Mouse (Mus musculus): ENCODE measurements at regions not wholly inside any gene's neighbourhood (a gene's known extent, or its start where the extent isn't known, plus 50 kb on each side); places are given as distances from the start of the nearest gene placed in this dataset.

DNA sequence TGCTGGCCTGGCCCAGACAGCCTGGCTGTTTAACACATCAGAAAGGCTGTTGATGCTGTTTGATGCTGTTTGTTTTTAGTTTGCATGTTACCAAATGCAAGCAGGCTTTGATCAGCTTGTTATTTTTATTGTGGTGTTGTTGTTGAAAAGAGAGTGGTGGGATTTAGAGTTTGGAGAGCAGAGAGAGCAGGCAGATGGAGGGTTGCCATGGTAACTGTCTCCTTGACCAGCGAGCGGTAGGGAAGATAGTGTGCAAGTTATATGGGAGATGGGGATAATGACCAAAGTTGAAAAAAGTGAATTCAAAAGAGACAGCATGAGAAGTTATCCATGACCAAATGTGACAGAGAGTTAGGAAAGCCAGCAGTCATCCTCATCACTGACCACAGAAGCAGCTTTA is 83.3 kb downstream of the Cmc2 start:
- no peak for DNase-seq (ENCODE audit: low spot score)

DNA sequence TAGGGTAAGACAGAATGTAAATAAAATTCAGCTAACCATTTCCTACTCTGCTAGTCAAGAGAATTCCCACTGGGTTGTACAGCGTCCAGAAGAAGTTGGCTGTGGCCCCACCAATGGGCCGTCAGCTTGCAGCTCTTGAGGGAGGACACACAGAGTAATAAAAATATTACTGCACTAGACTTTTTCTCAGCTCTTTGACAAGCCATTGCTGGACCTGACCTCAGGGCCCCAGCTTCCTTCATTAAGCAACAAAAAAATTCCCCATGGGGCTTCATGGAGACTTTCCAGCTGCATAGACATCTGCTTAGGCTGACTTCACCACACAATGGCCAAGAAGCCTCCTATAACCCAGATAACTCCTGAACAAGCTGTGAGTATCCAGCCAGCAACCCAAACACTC is 89.1 kb downstream of the Cmc2 start:
- DNase-seq (ENCODE audit: low spot score): no peak

DNA sequence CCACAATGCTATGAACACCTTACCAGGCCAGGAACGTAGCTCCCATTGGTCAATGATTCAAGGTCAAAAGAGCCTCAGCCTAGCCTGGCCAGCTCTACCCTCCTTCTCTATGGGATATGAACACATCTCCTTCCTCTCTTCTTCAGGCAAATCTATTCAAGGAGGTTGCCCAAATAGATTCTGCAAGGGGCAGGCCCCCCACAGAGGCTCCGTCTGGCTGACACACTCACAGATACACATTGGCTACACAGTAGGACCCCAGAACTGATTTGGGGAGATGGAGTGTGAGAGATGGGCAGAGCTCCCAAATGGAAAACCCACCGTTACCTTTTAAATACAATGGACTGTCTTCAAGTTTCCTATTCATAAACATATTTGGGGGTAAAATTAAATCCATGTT is 91.6 kb downstream of the Cmc2 start:
- no peak for DNase-seq (ENCODE audit: low spot score)

DNA sequence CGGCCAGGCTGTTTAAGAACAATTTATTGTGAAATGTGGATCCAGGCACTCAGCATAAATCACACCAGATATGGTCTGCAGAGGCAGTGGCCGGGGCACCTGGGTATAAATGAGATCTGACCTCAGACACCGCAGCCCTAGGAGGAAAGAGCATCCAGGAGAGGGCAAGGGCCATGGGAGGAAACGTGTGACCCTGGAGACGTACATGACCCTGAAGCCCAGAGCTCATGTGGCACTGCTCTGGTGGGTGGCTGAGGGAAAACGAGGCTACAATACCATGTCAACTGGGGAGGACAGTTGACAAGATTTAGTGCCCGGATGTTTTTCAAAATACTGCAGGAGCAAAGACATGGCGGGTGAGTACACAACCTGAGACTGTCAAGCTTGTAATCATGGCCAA is 93.0 kb downstream of the Cmc2 start:
- DNase-seq (ENCODE audit: low spot score): no peak

DNA sequence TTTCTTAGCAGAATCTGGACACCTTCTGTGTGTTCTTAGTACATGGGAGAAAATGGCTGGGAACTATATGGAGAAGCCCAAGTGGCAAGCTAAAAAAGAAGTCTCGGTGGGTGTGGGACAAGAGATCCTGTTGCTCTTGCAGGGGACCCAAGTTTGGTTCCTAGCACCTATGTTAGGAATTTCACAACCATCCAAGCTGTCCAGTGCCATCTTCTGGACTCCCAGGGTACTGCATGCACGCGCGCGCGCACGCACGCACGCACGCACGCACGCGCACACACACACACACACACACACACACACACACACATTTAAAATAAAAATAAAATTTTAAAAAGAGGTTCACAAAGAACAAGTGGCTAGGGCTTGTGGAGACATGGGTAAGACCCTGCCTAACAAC is 94.1 kb downstream of the Cmc2 start:
- DNase-seq (ENCODE audit: low spot score): no peak

DNA sequence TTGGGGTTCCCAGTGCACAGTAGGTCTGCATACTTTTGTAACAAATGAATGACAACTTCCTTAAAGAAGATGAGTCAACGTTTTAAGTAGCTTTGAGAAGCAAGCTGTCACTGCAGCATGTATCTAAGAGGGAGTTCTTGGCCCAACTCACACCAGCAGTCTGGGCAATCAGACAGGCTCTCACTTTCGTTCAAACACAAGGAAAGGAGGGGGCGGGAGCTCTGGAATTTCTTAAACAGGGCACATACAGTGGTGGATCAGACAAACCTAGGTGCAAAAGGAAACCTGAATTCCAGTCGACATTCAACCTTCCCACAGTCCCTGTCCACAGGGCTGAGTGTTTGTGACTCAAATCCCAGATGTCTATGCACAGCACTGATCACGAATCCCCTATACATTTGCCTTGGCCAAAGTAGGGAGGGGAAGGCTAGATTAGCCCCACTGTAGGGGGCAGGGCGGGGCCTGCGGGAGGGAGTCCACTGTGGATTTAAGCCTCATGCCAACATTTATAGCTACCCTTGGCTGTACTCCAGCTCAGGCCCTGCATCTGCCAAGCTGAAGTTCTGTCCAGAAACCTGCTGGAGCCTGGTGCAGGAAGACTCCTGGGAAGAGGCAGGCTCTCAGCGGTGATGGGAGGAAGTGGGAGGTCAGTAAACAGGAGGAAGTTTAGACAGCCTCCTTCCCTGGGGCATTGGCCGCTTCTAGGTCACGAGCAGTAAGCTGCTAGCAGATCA is 81.5 kb upstream of the Cdyl2 start:
- DNase-seq (ENCODE audit: low spot score): peak; percentile 24

DNA sequence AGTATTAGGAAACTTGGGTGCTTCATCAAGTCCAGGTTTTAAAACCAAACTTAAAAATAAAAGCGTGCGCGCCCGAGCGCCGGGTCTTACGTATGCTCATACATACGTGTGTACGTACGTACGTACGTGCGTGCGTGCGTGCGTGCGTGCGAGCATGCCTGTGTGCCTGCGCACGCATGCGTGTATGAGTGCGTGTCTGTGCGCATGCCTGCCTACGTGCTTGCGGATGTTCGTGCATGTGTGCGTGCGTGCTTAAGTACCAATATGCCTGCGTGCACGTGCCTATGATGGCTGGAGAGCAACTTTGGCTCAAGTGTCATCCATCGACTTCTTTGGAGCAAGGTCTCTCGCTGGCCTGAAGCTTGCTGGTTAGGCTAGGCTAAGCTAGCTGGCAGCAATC is 68.5 kb upstream of the Cdyl2 start:
- DNase-seq (ENCODE audit: low spot score): no peak

DNA sequence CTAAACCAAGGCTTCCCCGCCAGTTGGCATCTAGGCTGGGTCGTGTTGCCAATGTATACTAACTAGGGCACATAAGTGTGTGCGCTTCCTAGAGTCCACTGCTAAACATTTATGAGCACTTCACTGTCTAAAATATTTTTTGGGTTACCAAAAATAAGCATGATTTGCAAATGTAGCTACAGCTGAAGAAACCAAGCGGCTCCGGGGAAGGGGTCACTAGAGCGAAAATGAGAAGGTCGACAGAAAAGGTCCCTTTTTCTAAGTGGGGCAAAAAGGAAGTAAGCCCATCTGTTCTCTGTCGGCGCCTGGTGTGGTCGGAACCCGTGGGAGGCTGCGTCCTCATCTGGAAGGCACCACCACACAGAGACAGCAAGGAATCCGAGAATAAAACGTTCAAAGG is 67.8 kb upstream of the Cdyl2 start:
- DNase-seq (ENCODE audit: low spot score): no peak

DNA sequence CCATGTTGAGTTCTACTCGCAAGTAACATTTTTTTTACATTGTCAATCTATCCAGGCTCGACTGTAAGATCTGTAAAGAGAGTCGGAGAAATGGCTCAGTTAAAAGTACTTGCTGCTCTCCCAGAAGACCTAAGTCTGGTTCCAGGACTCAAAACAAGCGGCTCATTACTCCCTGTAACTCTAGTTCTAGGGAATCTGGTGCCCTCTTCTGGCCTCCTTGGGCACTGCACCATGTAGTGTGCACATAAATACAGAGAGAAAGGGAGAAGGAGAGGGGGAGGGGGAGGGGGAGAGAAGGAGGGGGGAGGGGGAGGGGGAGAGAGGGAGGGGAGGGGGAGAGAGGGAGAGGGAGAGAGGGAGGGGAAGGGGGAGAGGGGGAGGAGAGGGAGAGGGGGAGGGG is 66.2 kb upstream of the Cdyl2 start:
- no peak for DNase-seq (ENCODE audit: low spot score)

DNA sequence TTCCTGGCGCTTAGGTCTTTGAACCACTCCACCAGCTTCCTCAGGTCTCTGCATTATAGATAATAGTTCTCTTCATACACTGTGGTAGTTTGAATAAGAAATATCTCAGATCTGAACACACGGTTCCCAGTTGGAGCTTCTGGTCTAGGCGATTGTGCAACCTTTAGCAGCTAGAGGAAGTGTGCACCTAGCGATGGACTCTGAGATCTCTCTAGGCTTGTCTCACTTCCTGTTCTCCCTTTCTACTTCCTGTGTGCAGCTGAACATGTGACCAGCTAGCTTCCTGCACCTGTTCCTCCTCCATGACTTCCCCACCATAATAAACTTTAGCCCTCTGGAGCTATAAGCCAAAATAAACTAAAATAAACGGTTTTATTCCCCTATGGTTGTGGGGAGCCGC is 62.9 kb upstream of the Cdyl2 start:
- DNase-seq (ENCODE audit: low spot score): no peak

DNA sequence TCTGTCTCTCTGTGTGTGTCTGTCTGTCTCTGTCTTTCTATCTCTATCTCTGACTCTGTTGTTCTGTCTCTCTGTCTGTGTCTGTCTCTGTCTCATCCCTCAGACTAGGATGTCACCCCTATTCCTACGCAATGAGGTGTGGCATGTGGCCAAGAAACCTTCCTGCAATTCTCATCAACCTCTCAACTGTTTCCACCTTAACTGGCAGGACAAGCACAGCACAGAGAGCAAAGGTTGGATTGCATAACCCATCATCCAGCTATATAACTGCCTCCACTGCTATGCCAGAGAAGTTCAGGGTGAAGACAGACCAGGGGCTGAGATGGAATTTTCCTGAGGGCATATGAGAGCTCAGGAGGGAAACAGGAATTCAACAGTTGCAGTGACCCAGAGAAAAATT is 60.3 kb upstream of the Cdyl2 start:
- DNase-seq (ENCODE audit: low spot score): no peak

DNA sequence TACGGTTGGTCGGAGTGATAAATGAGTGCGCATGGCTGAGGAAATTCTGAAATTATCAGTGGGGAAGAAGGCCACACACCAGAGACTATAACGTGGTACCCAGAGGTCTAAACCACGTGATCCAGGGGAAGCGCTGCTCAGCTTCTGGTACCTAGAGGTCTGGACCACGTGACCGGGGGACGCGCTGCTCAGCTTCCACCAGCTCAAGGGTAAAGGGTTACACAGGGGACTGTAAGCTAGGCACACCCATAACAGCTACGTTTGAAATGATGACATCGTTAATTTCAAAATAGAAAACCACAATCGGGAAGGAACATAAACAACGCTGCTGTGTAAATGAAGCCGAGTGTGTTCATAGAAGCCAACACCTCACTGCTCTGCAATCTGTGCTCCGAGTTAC is 57.5 kb upstream of the Cdyl2 start:
- DNase-seq (ENCODE audit: low spot score): no peak
